Mouse (Mus musculus) kidney, embryonic 14.5 days (tissue): ENCODE measurements at regions not wholly inside any gene's neighbourhood (a gene's known extent, or its start where the extent isn't known, plus 50 kb on each side); places are given as distances from the start of the nearest gene placed in this dataset.

Experiments
- ATAC-seq: fragments of 200-750 bp; cut with Nextera tagmentation; 2 replicates; pipeline ENCODE4 v1.8.0; 2017; ENCODE audit warnings: moderate number of reproducible peaks, mild to moderate bottlenecking, moderate TSS enrichment, moderate library complexity; ENCODE audit not compliant: low FRiP score, low TSS enrichment
- H3K27ac ChIP-seq: fragments of 300-500 bp; sonication (generic); 2 replicates; pipeline ENCODE4 v1.5.1; 2014; ENCODE audit warnings: low read depth, mild to moderate bottlenecking, low read length, moderate library complexity, mixed read lengths
- H3K27me3 ChIP-seq: fragments of 300-500 bp; sonication (generic); 2 replicates; pipeline ENCODE4 v1.6.1; 2014; ENCODE audit warnings: mild to moderate bottlenecking, low read length; ENCODE audit not compliant: control insufficient read depth, insufficient read depth
- H3K36me3 ChIP-seq: fragments of 300-500 bp; sonication (generic); 2 replicates; pipeline ENCODE4 v1.6.1; 2014; ENCODE audit warnings: low read length, mixed read lengths; ENCODE audit not compliant: control insufficient read depth, insufficient read depth
- H3K4me1 ChIP-seq: fragments of 300-500 bp; sonication (generic); 2 replicates; pipeline ENCODE4 v1.6.1; 2014; ENCODE audit warnings: low read length, mixed read lengths; ENCODE audit not compliant: control insufficient read depth, insufficient read depth
- H3K4me2 ChIP-seq: fragments of 300-500 bp; sonication (generic); replicated peaks from 2 replicates; pipeline ENCODE4 v1.6.1; 2014; ENCODE audit warnings: low read depth, mild to moderate bottlenecking, low read length
- H3K4me3 ChIP-seq: fragments of 300-500 bp; sonication (generic); 2 replicates; pipeline ENCODE4 v1.5.1; 2014; ENCODE audit warnings: mild to moderate bottlenecking, low read length
- H3K9ac ChIP-seq: fragments of 300-500 bp; sonication (generic); 2 replicates; pipeline ENCODE4 v1.6.1; 2014; ENCODE audit warnings: low read depth, mild to moderate bottlenecking, low read length, moderate library complexity
- H3K9me3 ChIP-seq: fragments of 300-500 bp; sonication (generic); 2 replicates; pipeline ENCODE4 v1.6.1; 2016; ENCODE audit warnings: low read length; ENCODE audit not compliant: control insufficient read depth
- WGBS: fragments of 180-500 bp; shearing (Covaris S2); extraction: QIAGEN DNeasy Blood & Tissue Kit; methylation state at CpG from one replicate; pipeline ENCODE4 v1.1.7; 2014; 5-methylcytosine and 5-hydroxymethylcytosine counted together

DNA sequence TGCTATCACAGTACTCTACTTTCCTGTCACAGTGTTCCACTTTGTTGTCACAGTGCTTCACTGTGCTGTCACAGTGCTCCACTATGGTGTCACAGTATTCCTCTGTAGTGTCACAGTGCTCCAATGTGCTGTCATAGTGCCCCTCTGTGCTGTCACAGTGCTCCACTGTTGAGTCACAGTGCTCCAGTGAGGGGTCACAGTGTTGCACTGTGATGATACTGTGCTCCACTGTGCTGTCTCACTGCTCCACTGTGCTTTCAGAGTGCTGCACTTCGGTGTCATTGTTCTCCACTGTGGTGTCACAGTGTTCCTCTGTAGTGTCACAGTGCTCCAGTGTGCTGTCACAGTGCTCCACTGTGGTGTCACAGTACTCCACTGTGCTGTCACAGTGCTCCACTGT is 75.0 kb upstream of the Trpm1 start:
- ATAC-seq = no peak
- WGBS = 62% methylated on average over 1 of the region's 1 CpGs
- Histone ChIP-seq H3K4me2 (no peak overlapping the region), H3K36me3 (no peaks in the 10 kb centered on the region), H3K9me3 (no peaks in the 10 kb centered on the region), H3K27me3 (no peaks in the 10 kb centered on the region), H3K4me1 (no peaks in the 10 kb centered on the region), H3K4me3 (no peak overlapping the region), H3K27ac (no peak overlapping the region), H3K9ac (no peak overlapping the region)

DNA sequence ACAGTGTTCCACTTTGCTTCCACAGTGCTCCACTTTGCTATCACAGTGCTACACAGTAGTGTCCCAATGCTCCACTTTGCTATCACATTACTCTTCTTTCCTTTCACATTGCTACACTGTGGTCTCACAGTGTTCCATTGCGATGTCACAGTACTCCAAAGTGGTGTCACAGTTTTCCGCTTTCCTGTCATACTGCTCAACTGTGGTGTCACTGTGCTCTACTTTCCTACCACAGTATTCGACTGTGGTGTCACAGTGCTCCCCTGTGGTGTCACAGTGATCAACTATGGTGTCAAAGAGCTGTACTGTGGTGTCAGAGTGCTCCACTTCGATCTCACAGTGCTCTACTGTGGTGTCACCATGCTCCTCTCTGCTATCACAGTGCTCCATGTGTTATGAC is 76.1 kb upstream of the Trpm1 start:
- Histone ChIP-seq H3K9ac (no peak overlapping the region), H3K27me3 (no peaks in the 10 kb centered on the region), H3K4me3 (no peak overlapping the region), H3K36me3 (no peaks in the 10 kb centered on the region), H3K27ac (no peak overlapping the region), H3K9me3 (no peaks in the 10 kb centered on the region), H3K4me1 (no peaks in the 10 kb centered on the region), H3K4me2 (no peak overlapping the region)
- WGBS = 72% methylated on average over 4 of the region's 4 CpGs
- no peak for ATAC-seq

DNA sequence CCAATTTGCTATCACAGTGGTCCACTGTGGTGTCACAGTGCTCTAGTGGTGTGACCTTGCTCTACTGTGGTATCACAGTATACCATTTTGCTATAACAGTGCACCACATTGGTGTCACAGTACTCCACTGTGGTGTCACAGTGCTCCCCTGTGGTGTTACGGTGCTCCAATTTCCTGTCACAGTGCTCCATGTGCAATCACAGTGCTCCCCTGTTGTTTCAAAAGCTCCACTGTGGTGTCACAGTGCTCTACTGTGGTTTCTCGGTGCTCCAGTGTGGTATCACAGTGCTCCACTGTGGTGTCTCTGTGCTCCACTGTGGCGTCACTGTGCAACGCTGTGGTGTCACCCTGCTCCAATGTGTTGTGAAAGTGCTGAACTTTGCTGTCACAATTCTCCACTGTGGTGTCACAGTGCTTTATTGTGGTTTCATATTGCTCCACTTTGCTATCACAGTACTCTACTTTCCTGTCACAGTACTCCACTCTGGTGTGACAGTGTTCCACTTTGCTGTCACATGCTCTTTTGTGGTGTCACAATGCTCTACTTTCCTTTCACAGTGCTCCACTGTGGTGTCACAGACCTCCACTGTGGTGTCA is 76.8 kb upstream of the Trpm1 start:
- no peak overlapping the region for H3K9ac ChIP-seq
- H3K4me2 ChIP-seq = no peak overlapping the region
- H3K4me3 ChIP-seq = no peak overlapping the region
- no peaks in the 10 kb centered on the region for H3K36me3 ChIP-seq
- no peaks in the 10 kb centered on the region for H3K27me3 ChIP-seq
- no peak for ATAC-seq
- no peak overlapping the region for H3K27ac ChIP-seq
- H3K9me3 ChIP-seq = no peaks in the 10 kb centered on the region
- no peaks in the 10 kb centered on the region for H3K4me1 ChIP-seq
- WGBS = 91% methylated on average over 4 of the region's 4 CpGs

DNA sequence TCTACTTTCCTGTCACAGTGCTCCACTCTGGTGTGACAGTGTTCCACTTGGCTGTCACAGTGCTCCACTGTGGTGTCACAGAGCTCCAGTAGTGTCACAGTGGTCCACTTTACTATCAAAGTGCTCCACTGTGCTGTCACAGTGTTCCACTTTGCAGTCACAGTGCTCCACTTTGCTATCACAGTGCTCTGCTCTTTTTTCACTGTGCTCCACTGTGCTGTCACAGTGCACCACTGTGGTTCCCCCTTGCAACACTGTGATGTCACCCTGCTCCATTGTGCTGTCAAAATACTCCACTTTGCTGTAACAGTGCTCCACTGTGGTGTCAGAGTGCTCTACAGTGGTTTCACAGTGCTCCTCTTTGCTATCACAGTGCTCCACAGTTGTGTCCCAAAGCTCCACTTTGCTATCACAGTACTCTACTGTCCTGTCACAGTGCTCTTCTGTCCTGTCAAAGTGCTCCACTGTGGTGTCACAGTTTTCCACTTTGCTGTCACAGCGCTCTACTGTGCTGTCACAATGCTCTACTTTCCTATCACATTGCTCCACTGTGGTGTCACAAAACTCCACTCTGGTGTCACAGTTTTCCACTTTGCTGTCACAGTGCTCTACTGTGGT is 77.8 kb upstream of the Trpm1 start:
- 96% methylated on average over 1 of the region's 1 CpGs for WGBS
- no peak overlapping the region for H3K4me2 ChIP-seq
- no peak for ATAC-seq
- H3K27ac ChIP-seq = no peak overlapping the region
- no peaks in the 10 kb centered on the region for H3K9me3 ChIP-seq
- H3K27me3 ChIP-seq = no peaks in the 10 kb centered on the region
- no peaks in the 10 kb centered on the region for H3K36me3 ChIP-seq
- no peak overlapping the region for H3K9ac ChIP-seq
- H3K4me1 ChIP-seq = no peaks in the 10 kb centered on the region
- H3K4me3 ChIP-seq = no peak overlapping the region

DNA sequence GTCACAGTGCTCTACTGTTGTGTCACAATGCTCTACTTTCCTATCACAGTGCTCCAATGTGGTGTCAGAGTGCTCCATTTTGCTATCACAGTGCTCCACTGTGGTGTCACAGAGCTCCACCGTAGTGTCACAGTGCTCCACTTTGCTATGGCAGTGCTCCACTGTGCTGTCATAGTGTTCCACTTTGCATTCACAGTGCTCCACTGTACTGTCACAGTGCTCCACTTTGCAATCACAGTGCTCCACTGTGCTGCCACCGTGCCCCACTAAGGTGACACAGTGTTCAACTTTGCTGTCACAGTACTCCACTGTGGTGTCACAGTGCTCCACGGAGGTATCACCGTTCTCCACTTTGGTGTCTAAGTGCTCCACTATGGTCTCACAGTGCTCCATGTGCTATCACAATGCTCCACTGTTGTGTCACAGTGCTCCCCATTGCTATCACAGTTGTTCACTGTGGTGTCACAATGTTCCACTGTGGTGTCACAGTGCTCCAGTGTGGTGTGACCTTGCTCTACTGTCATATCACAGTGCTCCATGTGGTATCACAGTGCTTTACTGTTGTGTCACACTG is 78.9 kb upstream of the Trpm1 start:
- Histone ChIP-seq H3K4me3 (no peak overlapping the region), H3K27ac (no peak overlapping the region), H3K9me3 (no peaks in the 10 kb centered on the region), H3K9ac (no peak overlapping the region), H3K4me2 (no peak overlapping the region), H3K36me3 (no peaks in the 10 kb centered on the region), H3K27me3 (no peaks in the 10 kb centered on the region), H3K4me1 (no peaks in the 10 kb centered on the region)
- 87% methylated on average over 4 of the region's 4 CpGs for WGBS
- ATAC-seq = no peak

DNA sequence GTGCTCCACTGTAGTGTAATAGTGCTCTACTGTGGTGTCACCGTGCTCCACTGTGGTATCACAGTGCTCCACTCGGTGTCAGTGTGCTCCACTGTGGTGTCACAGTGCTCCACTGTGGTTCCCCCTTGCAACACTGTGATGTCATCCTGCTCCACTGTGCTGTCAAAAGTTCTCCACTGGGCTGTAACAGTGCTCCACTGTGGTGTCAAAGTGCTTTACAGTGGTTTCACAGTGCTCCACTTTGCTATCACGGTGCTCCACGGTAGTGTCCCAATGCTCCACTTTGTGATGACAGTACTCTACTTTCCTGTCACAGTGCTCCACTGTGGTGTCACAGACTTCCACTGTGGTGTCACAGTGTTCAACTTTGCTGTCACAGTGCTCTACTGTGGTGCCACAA is 79.4 kb upstream of the Trpm1 start:
- H3K9me3 ChIP-seq = no peaks in the 10 kb centered on the region
- H3K36me3 ChIP-seq = no peaks in the 10 kb centered on the region
- H3K4me1 ChIP-seq = no peaks in the 10 kb centered on the region
- H3K9ac ChIP-seq = no peak overlapping the region
- no peak overlapping the region for H3K4me2 ChIP-seq
- H3K27me3 ChIP-seq = no peaks in the 10 kb centered on the region
- H3K27ac ChIP-seq = no peak overlapping the region
- no peak overlapping the region for H3K4me3 ChIP-seq
- 94% methylated on average over 4 of the region's 4 CpGs for WGBS
- no peak for ATAC-seq

DNA sequence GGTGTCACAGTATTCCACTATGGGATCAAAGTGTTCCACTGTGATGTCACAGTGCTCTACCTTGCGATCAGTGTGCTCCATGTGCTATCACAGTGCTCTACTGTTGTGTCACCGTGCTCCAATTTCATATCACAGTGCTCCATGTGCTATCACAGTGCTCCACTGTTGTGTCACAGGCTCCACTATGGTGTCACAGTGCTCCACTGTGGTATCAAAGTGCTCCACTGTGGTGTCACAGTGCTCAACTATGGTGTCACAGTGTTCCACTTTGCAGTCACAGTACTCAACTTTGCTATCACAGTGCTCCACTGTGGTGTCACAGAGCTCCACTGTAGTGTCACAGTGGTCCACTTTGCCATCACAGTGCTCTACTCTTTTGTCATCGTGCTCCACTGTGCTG is 79.9 kb upstream of the Trpm1 start:
- Histone ChIP-seq H3K27ac (no peak overlapping the region), H3K27me3 (no peaks in the 10 kb centered on the region), H3K9ac (no peak overlapping the region), H3K36me3 (no peaks in the 10 kb centered on the region), H3K4me3 (no peak overlapping the region), H3K4me1 (no peaks in the 10 kb centered on the region), H3K9me3 (no peaks in the 10 kb centered on the region), H3K4me2 (no peak overlapping the region)
- 0 out of 2 replicates have a peak, but pooled peaks have one; percentile 16 for ATAC-seq
- WGBS = 89% methylated on average over 3 of the region's 3 CpGs

DNA sequence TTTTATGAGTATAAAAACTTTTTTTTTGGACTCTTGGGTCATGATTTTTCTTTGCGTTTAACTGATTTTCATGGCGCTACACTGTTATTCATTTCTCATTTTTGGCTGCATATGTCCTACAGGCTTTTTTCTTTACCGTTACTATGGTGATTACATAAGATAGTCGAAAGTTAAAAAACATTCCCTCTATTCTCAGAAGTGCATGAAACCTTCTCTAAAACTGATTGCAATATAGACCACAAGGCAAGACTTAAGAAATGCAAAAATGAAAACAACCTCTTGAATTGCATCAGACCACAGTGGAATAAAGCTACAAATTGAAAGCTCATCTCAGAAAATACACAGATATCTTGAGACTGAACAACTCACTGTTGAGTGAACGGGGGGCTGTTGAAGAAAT is 82.7 kb upstream of the Trpm1 start:
- Histone ChIP-seq H3K4me1 (no peaks in the 10 kb centered on the region), H3K4me2 (no peak overlapping the region), H3K27ac (no peak overlapping the region), H3K27me3 (no peaks in the 10 kb centered on the region), H3K4me3 (no peak overlapping the region), H3K36me3 (no peaks in the 10 kb centered on the region), H3K9ac (no peak overlapping the region), H3K9me3 (no peaks in the 10 kb centered on the region)
- ATAC-seq = no peak
- WGBS = 93% methylated on average over 5 of the region's 5 CpGs

DNA sequence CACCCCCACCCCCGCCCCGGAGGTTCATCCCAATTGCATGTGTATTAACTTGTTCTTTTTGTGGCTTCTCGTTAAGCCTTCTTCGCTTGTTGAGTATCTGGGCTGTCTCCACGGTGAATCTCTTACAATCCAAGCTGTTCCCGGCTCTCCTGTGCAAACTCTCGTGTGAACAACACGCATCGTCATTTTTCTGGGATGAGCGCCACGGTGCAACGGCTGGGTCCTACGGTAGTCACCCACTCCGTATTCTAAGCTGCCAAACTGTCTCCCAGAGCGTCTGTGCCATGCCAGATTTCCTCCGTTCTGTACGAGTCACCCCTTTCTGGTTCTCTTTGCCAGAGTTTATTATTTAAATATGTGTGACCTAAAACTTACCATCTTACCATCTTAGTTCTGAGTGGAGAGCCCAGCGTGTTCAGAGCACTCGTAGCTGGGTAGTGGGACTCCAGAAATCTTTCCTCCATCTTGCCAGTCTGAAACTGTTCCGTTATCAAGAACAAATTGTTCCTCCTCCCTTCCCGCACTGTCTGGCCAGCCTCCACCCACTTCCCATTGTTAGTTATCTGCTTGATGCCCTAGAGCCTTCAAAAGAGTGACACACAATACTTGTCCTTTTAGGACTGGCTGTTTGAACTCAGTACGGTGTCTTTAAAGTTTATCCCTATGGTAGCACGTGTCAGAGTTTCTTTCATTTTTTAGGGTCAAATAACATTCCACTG is 87.9 kb upstream of the Trpm1 start:
- H3K4me1 ChIP-seq = no peaks in the 10 kb centered on the region
- H3K9me3 ChIP-seq = no peaks in the 10 kb centered on the region
- no peak for ATAC-seq
- 91% methylated on average over 23 of the region's 23 CpGs for WGBS
- no peak overlapping the region for H3K4me3 ChIP-seq
- H3K9ac ChIP-seq = no peak overlapping the region
- H3K27ac ChIP-seq = no peak overlapping the region
- no peaks in the 10 kb centered on the region for H3K27me3 ChIP-seq
- H3K36me3 ChIP-seq = no peaks in the 10 kb centered on the region
- H3K4me2 ChIP-seq = no peak overlapping the region
